Mouse (Mus musculus): ENCODE measurements around the gene Nsun2.
A peak's percentile ranks its signal among the peaks of the same experiment; 100 is the strongest.

Gene Nsun2

GRCm38 (mm10) chr13:69635836-69636235, 102.3 kb downstream of the Nsun2 start:
- peak in 1 of 2 experiments; percentile 40 for DNase-seq (ENCODE audit: low spot score in 2 of 2)

- DNase-seq (ENCODE audit: low spot score in 2 of 2): peak in 1 of 2 experiments; percentile 52
Measured at GRCm38 (mm10) chr13:69636375-69636774, 102.8 kb downstream of the Nsun2 start.

GRCm38 (mm10) chr13:69636816-69637215, 103.3 kb downstream of the Nsun2 start:
- DNase-seq (ENCODE audit: low spot score in 2 of 2): peak in 1 of 2 experiments; percentile 52

- DNase-seq (ENCODE audit: low spot score in 2 of 2): peak in 1 of 2 experiments; percentile 23
Measured at GRCm38 (mm10) chr13:69637657-69638056, 104.1 kb downstream of the Nsun2 start.

GRCm38 (mm10) chr13:69638108-69638626, 104.6 kb downstream of the Nsun2 start:
- peak in 1 of 2 experiments; percentile 45 for DNase-seq (ENCODE audit: low spot score in 2 of 2)

GRCm38 (mm10) chr13:69639251-69639650, 105.7 kb downstream of the Nsun2 start:
- peak in 1 of 2 experiments; percentile 55 for DNase-seq (ENCODE audit: low spot score in 2 of 2)

- DNase-seq (ENCODE audit: low spot score in 2 of 2): peak in 1 of 2 experiments; percentile 44
Measured at GRCm38 (mm10) chr13:69640126-69640525, 106.6 kb downstream of the Nsun2 start.

GRCm38 (mm10) chr13:69640541-69640940, 107.0 kb downstream of the Nsun2 start:
- DNase-seq (ENCODE audit: low spot score in 2 of 2): peak in 1 of 2 experiments; percentile 49

- DNase-seq (ENCODE audit: low spot score in 2 of 2): peak in 1 of 2 experiments; percentile 25
Measured at GRCm38 (mm10) chr13:69641017-69641416, 107.5 kb downstream of the Nsun2 start.

GRCm38 (mm10) chr13:69642656-69643216, 109.2 kb downstream of the Nsun2 start:
- DNase-seq (ENCODE audit: low spot score in 2 of 2): peak in 1 of 2 experiments; percentile 54

GRCm38 (mm10) chr13:69643937-69644336, 110.4 kb downstream of the Nsun2 start:
- no peak for DNase-seq (ENCODE audit: low spot score in 2 of 2)

GRCm38 (mm10) chr13:69644427-69645166, 111.1 kb downstream of the Nsun2 start:
- peak; percentile 14 to 47 for DNase-seq (ENCODE audit: low spot score in 2 of 2)

GRCm38 (mm10) chr13:69645694-69646423, 112.3 kb downstream of the Nsun2 start:
- peak in 1 of 2 experiments; percentile 51 for DNase-seq (ENCODE audit: low spot score in 2 of 2)

GRCm38 (mm10) chr13:69646481-69646880, 112.9 kb downstream of the Nsun2 start:
- peak in 1 of 2 experiments; percentile 56 for DNase-seq (ENCODE audit: low spot score in 2 of 2)

- DNase-seq (ENCODE audit: low spot score in 2 of 2): peak in 1 of 2 experiments; percentile 5
Measured at GRCm38 (mm10) chr13:69654508-69654907, 121.0 kb downstream of the Nsun2 start.

- peak; percentile 11 to 57 for DNase-seq (ENCODE audit: low spot score in 2 of 2)
Measured at GRCm38 (mm10) chr13:69672121-69672520, 138.6 kb downstream of the Nsun2 start.

GRCm38 (mm10) chr13:69672565-69672964, 139.0 kb downstream of the Nsun2 start:
- peak; percentile 13 to 57 for DNase-seq (ENCODE audit: low spot score in 2 of 2)

GRCm38 (mm10) chr13:69673197-69673920, 139.8 kb downstream of the Nsun2 start:
- DNase-seq (ENCODE audit: low spot score in 2 of 2): peak; percentile 11 to 54

GRCm38 (mm10) chr13:69673921-69674618, 140.5 kb downstream of the Nsun2 start:
- peak in 1 of 2 experiments; percentile 5 for DNase-seq (ENCODE audit: low spot score in 2 of 2)
